Mouse (Mus musculus) left cerebral cortex, adult 9 months (tissue): ENCODE measurements around the gene Elof1.
A peak's percentile ranks its signal among the peaks of the same experiment; 100 is the strongest.
"Not testable (repeated sequence)": the region's sequence is repeated elsewhere in the genome, so short reads cannot be mapped to it uniquely, and the experiment has no call there.

Experiments
- DNase-seq, 2 experiments: peaks; one replicate each; pipeline ENCODE4 v3.0.0; 2022; ENCODE audit warnings: low spot score in 2 of 2

Elof1 gene

DNA sequence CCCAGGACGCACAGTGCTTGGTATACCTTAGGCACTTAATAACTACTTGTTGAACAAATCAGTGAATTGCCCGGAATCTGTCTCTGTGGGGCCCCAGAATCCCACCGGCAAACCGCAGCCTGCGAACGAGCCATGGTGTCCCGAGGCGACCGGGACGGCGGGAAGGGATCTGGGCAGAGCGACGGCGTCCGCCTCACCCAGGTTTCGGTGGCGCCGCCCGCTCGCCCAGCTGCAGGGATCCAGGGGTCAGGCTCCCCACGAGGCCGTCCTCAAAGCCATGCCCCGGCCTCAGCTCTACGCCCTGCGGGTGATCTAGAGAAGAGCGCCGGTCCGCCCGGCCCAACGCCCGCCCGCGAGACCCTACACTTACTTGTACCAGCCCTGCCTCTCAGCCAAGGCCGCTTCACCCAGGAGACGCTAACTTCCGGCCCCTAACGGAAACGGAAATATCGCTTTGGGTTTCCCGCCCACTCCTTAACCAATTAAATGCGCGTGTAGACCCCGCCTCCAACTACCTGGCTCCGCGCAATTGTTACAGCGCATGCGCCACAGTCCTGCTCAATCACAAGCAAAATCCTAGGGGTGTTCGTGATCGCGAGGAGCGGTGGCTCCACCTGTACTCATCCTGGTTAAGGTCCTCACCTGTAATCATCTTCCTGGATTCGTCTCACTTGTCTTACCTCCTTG lies at the start of gene Elof1:
Gene Elof1 (minus strand): TSS at position 433 of the 687 bp plus-strand sequence.
- peak; percentile 90 to 97 for DNase-seq

- no peak for DNase-seq
These were observed 49.7 kb upstream of the Elof1 start for GRCm38 (mm10) chr9:22166686-22167085.

DNA sequence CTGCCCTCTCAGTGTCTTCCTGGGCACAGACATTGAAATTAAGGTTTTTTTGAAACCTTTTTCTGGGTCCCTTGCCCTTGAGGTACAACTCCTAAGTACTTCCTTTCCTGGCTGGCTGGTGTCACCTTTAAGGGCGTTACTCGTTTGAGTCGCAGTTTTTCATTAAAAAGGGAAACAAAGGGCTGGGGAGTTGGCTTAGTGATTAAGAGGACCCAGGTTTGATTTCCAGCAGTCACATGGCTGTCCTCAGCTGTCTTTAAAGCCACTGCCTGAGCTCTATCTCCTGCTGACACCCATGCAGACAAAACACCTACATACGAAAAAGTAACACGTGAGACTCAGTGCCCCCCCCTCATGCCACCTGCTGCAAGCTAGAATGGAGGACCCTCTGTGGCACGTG lies 49.0 kb upstream of the Elof1 start:
- no peak for DNase-seq

DNA sequence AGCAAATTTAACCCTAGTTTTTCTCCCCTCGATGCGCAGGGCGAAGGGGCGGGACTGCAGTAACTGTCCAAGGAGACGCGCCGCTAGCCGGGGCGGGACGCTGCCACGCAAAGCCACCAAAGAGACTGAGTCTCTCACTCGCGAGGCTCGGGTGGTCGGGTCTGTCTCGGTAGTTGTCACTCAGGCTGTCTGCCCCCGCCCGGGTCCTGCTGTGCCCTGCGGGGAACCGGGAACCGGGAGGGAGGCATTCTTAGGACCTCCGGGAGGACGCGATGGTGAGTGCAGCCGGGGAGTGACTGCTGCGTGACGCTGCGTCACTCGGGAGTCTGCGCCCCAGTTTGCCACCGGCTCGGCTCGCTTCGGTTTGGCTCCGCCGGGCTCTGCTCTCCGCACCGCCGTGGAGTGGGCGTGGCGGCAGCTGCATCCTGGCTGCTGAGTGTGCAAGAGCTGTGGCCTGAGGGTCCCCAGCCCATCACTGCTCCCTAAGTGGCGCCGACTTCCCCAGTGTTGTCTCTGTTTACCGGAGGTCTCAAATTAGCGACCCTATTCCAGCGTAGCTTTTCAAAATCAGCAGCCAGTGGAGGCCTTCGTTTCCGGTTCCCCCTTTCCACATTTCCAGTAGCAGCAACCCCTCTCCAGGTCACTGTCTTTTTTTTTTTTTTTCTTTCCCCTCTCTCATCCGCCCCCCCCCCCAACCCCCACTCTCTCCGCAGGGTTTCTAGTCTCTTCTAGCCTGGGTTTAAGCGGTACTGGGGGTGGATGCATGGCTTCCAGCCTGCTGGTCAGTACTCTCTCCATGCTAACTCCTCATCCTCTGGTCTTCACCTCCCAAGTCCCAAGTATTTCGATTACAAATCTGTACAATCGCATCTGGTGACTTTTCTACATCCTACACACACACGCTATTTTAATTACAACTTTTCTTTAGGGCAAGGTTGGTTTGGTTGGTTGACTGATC lies 48.0 kb upstream of the Elof1 start:
- DNase-seq = peak in 1 of 2 experiments; percentile 48

DNA sequence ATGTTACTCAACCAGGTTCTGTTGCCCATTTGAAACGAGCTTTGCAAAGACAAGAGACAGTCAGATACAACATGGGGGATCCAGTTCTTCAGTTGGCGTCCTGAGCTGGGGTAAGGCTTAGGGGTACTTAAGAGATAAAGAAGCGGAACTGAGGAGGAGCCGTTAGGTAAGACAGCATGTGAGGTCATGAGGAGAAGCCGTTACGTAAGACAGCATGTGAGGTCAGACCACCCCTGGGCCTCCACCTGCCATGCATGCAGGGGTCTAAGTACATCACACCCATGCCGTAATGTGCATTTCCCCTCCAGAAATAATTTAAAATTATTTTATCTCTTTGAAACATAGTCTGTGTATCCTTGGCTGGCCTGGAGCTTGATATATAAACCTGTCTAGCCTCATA lies 45.9 kb upstream of the Elof1 start:
- no peak for DNase-seq

GRCm38 (mm10) chr9:22162305-22162704 lies 45.3 kb upstream of the Elof1 start:
- DNase-seq = no peak

DNA sequence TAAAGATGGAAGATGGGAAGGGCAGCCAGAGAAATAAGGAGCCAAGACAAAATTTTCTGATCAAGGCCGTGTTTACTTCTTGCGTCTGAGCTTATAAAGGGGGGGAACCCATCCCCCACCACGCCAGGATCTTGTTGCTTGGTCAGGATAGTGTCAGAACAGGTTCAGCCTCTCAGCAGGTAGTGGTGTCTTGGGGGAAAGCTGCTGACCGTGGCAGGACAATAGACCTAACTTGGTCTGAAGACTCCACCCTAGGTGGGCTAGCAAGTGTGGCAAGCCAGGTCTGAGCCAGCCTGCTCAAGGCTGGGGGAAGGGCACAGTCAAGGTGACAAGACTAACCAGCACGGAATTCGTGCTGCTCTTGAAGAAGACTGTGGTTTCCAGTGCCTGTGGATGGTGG lies 44.3 kb upstream of the Elof1 start:
- DNase-seq = no peak

- DNase-seq = peak in 1 of 2 experiments; percentile 7
These were observed 40.7 kb upstream of the Elof1 start for GRCm38 (mm10) chr9:22157516-22158265.

DNA sequence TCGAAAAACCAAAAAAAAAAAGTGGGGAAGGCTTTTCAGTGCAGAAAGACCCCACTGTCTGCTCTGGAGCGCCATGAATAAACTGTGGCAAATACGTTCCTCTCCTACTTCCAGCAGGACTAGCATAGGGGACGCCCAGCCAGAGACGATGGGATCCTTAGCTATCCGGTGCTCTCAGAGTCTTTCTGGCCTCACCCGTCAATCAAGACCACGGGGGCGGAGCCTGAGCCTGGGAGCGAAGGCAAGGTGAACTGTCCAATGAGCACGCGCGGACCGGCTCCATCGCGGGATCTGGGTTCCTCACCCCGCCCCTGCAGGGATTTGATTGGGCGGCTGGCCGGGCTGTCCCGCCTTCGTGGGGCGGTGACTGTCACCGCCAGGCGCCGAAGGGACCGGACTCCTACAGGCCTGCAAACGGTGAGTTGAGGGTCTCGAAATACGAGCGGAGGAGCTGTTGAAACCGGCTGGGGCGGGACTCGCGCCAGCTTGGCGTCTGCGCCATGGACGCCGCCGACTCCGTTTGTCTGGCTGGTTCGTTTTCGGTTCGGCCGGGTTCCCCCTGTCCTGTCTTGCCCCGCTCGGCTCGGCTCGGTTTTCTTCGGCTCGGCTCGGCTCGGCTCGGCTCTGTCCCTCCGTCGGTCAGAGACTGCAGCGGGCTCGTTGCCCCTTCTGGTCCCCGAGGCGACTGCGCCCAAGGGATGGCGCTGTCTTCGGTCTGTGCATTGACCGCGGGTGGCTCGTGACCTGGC lies 39.7 kb upstream of the Elof1 start, which contains the start of gene Pigyl:
Gene Pigyl (plus strand): TSS at position 350 of the 749 bp plus-strand sequence.
- peak; percentile 95 to 98 for DNase-seq

DNA sequence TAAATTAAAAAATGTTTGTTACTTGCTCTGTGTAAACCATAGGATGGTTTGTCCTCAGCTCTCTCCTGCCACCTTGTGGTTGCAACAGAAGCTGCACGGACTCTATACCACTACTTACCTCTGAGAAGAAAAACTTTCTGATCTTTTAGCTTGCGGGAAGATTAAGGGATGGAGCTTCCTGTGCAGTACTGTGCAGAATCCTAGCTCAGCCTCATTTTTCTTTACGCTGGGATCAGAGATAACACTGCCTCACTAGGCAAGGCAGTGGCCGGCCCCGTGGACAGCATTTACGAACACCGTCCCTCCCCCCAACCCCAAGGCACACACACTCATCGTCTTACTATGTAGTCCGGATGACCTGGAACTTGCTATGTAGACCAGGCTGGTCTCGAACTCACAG lies 38.6 kb upstream of the Elof1 start:
- peak in 1 of 2 experiments; percentile 75 for DNase-seq

- no peak for DNase-seq
These were observed 36.8 kb upstream of the Elof1 start for GRCm38 (mm10) chr9:22153810-22154209.

GRCm38 (mm10) chr9:22150946-22151345 lies 34.0 kb upstream of the Elof1 start:
- DNase-seq = no peak

GRCm38 (mm10) chr9:22150249-22150693 lies 33.3 kb upstream of the Elof1 start:
- DNase-seq = not testable (repeated sequence)

DNA sequence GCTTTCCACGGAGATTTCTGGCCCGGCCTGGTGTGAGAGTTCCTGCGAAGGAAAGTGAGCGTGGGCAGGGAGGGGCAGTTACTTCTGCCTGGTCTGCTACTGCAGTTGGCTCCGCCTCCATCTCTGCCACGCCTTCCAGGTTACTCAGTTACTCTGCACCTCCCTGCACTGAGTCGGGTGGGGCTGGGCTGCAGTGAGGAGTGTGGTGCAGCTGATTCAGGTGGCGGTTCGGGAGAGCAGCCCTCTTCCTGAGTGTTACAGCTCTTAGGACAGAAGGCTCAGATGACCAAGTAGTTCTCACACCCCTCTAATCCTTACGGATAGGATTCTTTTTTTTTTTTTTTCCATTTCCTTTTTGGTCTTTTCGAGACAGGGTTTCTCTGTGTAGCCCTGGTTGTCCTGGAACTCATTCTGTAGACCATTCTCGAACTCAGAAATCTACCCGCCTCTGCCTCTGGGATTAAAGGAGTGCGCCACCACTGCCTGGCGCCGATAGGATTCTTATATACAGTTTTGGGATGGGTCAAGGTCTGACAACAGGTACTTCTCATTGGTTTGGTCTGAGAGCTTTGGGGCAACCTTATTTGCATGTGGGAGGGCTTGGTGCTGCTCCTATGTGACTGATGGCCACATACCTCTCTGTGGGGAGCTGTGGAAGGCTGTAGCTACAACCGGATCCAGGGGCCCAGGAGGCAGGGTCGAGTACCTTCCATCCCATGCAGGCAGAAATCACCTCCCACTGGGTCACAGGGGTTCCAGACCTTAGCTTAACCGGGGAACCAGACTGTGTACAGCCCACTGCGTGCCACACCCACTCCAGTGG lies 32.7 kb upstream of the Elof1 start:
- no peak for DNase-seq

- no peak for DNase-seq
These were observed 27.5 kb upstream of the Elof1 start for GRCm38 (mm10) chr9:22144304-22144965.

GRCm38 (mm10) chr9:22143108-22144037 lies 26.4 kb upstream of the Elof1 start:
- DNase-seq = peak in 1 of 2 experiments; percentile 92

DNA sequence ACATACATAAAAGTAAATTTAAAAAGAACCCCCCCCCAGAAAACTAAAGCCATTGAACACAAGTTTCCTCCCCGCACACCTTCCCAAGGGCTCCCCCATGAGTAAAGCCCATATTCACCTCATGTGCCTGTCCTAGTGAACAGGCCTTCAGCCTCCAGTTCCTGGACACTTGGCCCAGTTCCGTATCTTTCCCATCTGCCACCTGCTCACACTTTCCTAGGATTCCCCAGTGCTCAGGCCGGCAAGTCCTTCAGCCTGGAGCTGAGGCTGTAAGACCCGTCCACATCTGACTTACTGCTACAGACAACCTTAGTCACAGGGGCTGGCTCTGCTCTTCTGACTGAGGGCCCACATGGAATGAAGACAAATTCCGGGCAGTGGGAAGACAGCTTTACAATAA lies 22.8 kb upstream of the Elof1 start:
- no peak for DNase-seq

DNA sequence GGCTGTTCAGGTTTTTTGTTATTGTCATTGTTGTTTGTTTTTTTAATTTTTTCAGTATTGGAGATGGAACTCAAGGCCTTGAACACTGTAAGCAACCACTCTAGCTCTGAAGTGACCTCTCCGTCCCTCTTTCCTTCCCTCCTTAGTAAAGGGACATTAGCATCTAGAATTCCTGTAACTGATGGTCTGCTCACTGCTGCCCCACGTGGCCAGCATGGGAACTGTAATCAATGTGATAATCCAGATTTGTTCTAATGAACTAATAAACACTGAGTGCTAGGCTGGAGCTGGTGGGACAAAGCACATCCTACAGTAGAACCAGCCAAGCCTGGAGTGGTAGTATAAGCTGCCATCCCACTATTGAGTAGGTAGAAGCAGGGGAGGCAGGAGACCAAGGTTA lies 21.5 kb upstream of the Elof1 start:
- no peak for DNase-seq
